Mouse (Mus musculus): ENCODE results near the gene Klf7.

DNA sequence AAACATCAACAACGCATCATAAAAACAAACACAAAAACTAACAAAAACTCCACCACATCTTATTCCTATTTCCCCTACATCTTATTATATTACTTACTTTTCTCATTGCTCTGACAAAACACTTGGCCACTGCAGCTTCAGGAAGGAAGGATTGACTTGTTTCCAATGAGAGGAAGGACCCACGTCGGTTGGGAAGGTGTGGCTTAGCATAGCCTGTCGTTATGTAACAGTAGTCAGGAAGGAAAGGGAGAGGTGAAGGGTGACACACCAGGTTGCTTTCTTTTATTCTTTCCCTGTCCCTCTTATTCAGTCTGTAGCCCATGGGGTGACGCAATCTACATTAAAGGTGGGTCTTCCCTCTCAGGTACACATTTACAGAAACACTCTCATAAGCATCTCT, 129.6 kb downstream of the Klf7 start:
- no peak for TF ChIP-seq CTCF (IDR thresholded peaks at IDR 0.05; ENCODE audit: borderline replicate concordance, insufficient read depth, low read depth, low read length)
- TF ChIP-seq POLR2A (IDR thresholded peaks at IDR 0.05; ENCODE audit: borderline replicate concordance, insufficient read depth, low read length): no peak

Data from cerebellum, adult 2 months (tissue).